In the genomic region with DNA sequence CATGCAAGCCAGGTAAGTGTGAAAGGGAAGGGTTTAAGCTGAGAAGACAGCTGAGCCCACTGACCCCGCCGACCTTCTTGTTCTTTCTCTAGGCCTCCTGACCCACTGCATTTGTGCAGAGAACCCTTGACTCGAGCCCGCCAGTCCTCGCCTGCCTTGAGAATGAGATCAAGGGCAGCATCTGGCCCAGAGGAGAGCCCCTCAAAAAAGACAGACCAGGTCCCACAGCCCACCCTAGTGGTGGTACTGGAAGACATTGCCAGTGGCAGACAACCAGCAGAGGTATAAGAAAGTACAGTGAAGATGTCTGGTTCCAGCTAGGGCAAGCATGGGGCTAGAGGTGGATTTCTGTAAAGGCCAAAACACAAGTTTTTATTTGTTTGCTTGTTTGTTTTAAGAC, we compare ENCODE assay signal across 1 mouse cellular context.
TF ChIP-seq lines count a peak whose summit lies in the region.

No protein-coding gene starts in this region.

TF ChIP-seq in CH12.LX, 34 proteins besides CTCF, POLR2A, EP300 and RAD21:
- TF ChIP-seq NRF1 (IDR thresholded peaks at IDR 0.05; ENCODE audit: low read depth, low read length) (no peak), TBP (conservative IDR thresholded peaks at IDR 0.05; ENCODE audit: low read depth, low read length) (no peak), UBTF (IDR thresholded peaks at IDR 0.05; ENCODE audit: low read depth, low read length) (no peak), KAT2A (IDR thresholded peaks at IDR 0.05; ENCODE audit: insufficient replicate concordance, low read length) (no peak), USF2 (conservative IDR thresholded peaks at IDR 0.05; ENCODE audit: low read depth, low read length) (no peak), E2F4 (IDR thresholded peaks at IDR 0.05; ENCODE audit: insufficient replicate concordance, low read depth, low read length) (no peak), POLR2AphosphoS2 (IDR thresholded peaks at IDR 0.05; ENCODE audit: low read depth, low read length) (no peak), JUND (conservative IDR thresholded peaks at IDR 0.05; ENCODE audit: low read depth, low read length) (no peak), TCF12 (IDR thresholded peaks at IDR 0.05; ENCODE audit: low read depth, low read length) (no peak), USF1 (IDR thresholded peaks at IDR 0.05; ENCODE audit: low read depth, low read length) (no peak), ZC3H11A (IDR thresholded peaks at IDR 0.05; ENCODE audit: low read depth, low read length) (no peak), BHLHE40 (IDR thresholded peaks at IDR 0.05; ENCODE audit: low read depth, low read length) (no peak), ELF1 (IDR thresholded peaks at IDR 0.05; ENCODE audit: low read depth, low read length) (no peak)
